Mouse (Mus musculus): ENCODE results near the gene Zfp119b. TPM values are rescaled to one million over a fixed set of nuclear protein-coding genes. Genes with fewer than 3 reads are reported as not detected.

Zfp119b gene
- polyA plus RNA-seq, 1 experiment from 2014 or later = 9.1 TPM

DNA sequence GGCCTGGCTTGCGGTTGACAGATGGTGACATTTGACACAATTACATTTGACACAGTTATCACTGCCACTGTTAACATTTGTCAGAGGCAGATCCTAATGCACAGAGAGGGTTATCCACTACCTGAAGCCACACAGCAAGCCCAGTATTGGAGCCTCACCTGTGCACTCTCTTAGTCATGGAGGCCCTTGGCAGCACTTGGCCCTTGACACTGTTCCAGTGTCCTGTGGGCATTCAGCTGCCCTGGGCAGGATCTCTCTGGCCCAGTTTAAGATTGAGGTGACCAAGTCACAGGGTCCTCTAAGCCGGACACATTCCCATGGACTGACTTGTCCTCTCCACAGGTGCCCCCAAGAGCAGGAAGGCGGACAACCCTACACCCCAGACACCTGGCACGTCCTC, 17.9 kb upstream of the Zfp119b start:
- H3K4me2 ChIP-seq = no peak overlapping the region
- H3K27ac ChIP-seq = no peak overlapping the region
- 91% methylated on average over 4 of the region's 4 CpGs for WGBS
- no peak overlapping the region for H3K9ac ChIP-seq
- H3K27me3 ChIP-seq = peaks cover 12% of the 10 kb centered on the region; the same call in 1 of the 2 replicates
- H3K4me3 ChIP-seq = no peak overlapping the region
- H3K4me1 ChIP-seq = peaks cover 25% of the 10 kb centered on the region
- H3K36me3 ChIP-seq = peaks cover 47% of the 10 kb centered on the region
- ATAC-seq (ENCODE audit: insufficient number of reproducible peaks, low FRiP score, low TSS enrichment, low read depth) = no peak
- H3K9me3 ChIP-seq = no peaks in the 10 kb centered on the region

DNA sequence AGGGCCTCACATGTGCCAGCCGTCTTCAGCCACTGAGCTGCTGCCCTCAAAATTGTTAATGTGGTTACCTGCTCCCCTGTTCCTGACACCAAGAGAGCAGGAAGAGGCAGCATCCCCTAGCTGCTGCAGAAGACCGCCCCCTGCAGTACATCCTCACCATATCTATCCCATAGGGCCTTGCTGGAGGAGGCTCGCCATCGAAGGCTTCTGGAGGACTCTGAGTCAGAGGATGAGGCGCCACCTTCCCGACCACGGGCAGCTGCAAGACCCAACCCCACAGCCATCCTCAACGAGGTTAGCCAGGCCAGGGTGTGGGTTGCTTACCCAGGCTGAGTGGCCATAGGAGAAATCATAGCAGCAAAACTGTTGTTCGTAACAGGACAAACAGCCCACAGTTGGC, 15.7 kb upstream of the Zfp119b start:
- Histone ChIP-seq H3K27me3 (0 out of 2 replicates have a peak, but pooled peaks cover 4% of the 10 kb centered on the region), H3K9me3 (no peaks in the 10 kb centered on the region), H3K4me3 (no peak overlapping the region), H3K4me1 (peaks cover 16% of the 10 kb centered on the region), H3K27ac (no peak overlapping the region), H3K4me2 (no peak overlapping the region), H3K9ac (no peak overlapping the region), H3K36me3 (peaks cover 62% of the 10 kb centered on the region)
- no peak for ATAC-seq (ENCODE audit: insufficient number of reproducible peaks, low FRiP score, low TSS enrichment, low read depth)
- WGBS = 86% methylated on average over 9 of the region's 9 CpGs

DNA sequence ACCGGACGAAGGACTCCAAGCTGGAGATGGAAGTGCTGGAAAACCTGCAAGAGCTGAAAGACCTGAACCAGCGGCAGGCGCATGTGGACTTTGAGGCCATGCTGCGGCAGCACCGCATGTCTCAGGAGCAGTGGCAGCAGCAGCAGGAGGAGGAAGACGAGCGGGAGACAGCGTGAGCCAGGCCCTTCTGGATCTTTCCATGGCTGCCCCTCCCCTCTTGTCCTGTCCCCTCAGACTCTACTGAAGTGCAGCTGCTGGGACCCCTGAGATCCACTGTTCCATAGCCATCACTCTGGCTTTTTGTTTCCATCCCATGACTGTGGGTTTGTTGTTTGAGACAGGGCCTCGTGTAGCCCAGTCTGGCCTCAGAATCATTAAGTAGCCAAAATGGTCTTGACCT, 15.2 kb upstream of the Zfp119b start:
- H3K4me1 ChIP-seq = peaks cover 16% of the 10 kb centered on the region
- no peak overlapping the region for H3K4me2 ChIP-seq
- H3K9ac ChIP-seq = no peak overlapping the region
- H3K36me3 ChIP-seq = peaks cover 62% of the 10 kb centered on the region
- no peaks in the 10 kb centered on the region for H3K27me3 ChIP-seq
- WGBS = 92% methylated on average over 10 of the region's 10 CpGs
- no peak overlapping the region for H3K4me3 ChIP-seq
- no peak for ATAC-seq (ENCODE audit: insufficient number of reproducible peaks, low FRiP score, low TSS enrichment, low read depth)
- H3K27ac ChIP-seq = no peak overlapping the region
- no peaks in the 10 kb centered on the region for H3K9me3 ChIP-seq

DNA sequence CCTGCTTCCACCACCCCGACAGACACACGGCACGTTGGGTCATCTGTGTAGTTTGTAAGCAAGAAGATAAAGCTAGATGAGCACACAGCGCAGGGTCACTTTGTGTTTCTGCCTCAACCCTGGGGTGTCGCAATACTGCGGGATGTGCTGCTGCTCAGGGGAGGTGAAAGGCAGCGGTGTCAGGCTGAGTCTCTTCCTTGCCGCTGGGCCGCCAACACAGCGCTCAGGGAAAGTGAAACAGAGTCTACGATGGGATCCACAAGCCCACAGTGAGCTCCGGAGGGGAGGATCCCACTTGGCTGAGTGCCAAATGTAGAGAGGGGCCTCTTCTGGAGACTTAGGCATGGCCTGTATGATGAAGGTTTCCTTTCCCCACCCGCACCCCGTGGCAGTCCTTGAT, 13.9 kb upstream of the Zfp119b start:
- H3K4me2 ChIP-seq = no peak overlapping the region
- H3K4me3 ChIP-seq = no peak overlapping the region
- no peak overlapping the region for H3K9ac ChIP-seq
- H3K27me3 ChIP-seq = no peaks in the 10 kb centered on the region
- ATAC-seq (ENCODE audit: insufficient number of reproducible peaks, low FRiP score, low TSS enrichment, low read depth) = no peak
- peaks cover 16% of the 10 kb centered on the region for H3K4me1 ChIP-seq
- 74% methylated on average over 14 of the region's 14 CpGs for WGBS
- H3K27ac ChIP-seq = no peak overlapping the region
- peaks cover 62% of the 10 kb centered on the region for H3K36me3 ChIP-seq
- H3K9me3 ChIP-seq = no peaks in the 10 kb centered on the region

DNA sequence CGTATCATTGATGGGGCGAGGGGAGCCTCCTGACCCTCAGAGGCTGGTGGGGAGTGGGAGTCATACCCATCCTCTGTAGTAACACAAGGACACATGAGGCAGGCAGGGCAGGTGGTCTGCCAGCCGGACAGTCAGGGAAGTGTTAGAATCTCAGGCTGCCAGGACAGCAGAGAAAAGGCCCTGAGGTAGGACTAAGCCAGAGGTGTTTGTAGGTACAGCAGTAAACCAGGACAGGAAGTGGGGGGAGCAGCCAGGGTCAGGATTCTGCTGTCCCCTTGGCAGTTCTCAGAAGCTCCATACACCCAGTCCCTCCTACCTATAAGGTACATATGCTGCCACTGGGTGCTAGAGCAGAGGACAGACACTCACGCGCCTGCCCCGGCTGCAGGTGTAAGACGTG, 12.3 kb upstream of the Zfp119b start:
- H3K9ac ChIP-seq = no peak overlapping the region
- H3K27ac ChIP-seq = no peak overlapping the region
- no peak for ATAC-seq (ENCODE audit: insufficient number of reproducible peaks, low FRiP score, low TSS enrichment, low read depth)
- no peaks in the 10 kb centered on the region for H3K27me3 ChIP-seq
- 93% methylated on average over 7 of the region's 7 CpGs for WGBS
- H3K9me3 ChIP-seq = no peaks in the 10 kb centered on the region
- no peak overlapping the region for H3K4me2 ChIP-seq
- peaks cover 46% of the 10 kb centered on the region for H3K36me3 ChIP-seq
- H3K4me1 ChIP-seq = peaks cover 24% of the 10 kb centered on the region
- no peak overlapping the region for H3K4me3 ChIP-seq

DNA sequence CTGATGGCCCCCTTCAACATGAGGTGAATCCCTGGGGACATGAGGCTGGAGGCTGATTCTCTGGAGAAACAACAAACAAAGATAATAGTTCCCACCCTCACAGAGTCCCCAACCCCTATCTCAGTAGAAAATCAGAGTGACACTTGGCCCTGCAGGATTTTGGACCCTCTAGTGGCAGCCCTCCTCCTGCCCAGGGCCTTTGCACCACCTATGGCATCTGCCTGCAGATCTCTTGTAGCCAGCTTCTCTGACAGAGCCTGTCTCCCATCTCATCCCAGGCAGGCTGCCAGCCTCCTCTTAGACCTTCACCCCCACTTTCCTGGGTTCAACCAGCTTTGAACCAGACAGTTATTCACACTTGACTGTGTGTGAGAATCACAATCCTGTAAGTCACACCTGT, 11.5 kb upstream of the Zfp119b start:
- Histone ChIP-seq H3K9ac (no peak overlapping the region), H3K4me2 (no peak overlapping the region)

DNA sequence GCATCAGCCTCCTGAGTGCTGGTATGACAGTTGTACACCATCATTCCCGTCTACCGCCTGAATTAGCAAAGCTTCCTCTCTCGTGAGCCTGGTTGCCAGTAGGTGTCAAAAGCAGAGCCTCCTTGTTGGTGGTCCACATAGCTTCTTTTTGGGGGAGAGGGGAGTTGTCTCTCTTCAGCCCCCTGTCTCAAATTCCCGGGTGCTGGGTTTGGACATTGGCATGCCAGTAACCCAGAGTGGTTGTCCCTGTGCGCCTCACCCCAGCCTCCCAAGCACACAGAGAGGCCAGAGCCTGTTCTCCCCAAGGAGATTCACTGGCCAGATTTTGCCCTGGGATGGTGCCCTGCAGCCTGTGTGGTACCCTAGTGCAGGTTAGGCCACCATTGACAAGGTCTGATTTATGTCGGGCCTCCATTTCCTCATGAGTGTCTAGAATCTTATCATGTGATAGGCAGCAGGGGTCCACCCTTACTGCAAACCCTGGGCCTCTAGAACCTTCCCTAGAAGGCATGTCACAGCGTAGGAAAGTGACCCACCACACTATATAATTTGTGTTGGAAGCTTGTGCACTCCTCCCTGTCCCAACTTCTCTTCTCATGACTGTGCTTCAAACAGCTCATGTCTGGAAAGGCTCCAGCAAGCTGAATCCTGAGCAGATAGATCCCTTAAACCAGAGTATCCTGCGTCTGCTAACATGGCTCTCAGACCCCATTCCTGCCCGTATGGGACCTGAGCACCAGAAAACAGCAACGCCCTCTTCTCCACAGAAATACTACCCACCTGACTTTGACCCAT, 10.8 kb upstream of the Zfp119b start:
- Histone ChIP-seq H3K4me1 (peaks cover 32% of the 10 kb centered on the region), H3K36me3 (peaks cover 33% of the 10 kb centered on the region), H3K27me3 (peaks cover under 1% of the 10 kb centered on the region; the same call in 1 of the 2 replicates), H3K9ac (peak overlapping the region; percentile 39; the same call in 1 of the 2 replicates), H3K4me3 (peak overlapping the region; percentile 62), H3K27ac (peak overlapping the region; percentile 98), H3K9me3 (no peaks in the 10 kb centered on the region), H3K4me2 (peak overlapping the region; percentile 50)
- 70% methylated on average over 10 of the region's 10 CpGs for WGBS
- ATAC-seq (ENCODE audit: insufficient number of reproducible peaks, low FRiP score, low TSS enrichment, low read depth) = no peak

More for the DNA sequence above, 11.5 kb upstream of the Zfp119b start:
- no peak overlapping the region for H3K4me3 ChIP-seq
- no peak for ATAC-seq (ENCODE audit: insufficient number of reproducible peaks, low FRiP score, low TSS enrichment, low read depth)
- H3K27ac ChIP-seq = no peak overlapping the region
- peaks cover 32% of the 10 kb centered on the region for H3K4me1 ChIP-seq
- H3K9me3 ChIP-seq = no peaks in the 10 kb centered on the region
- peaks cover 38% of the 10 kb centered on the region for H3K36me3 ChIP-seq
- no peaks in the 10 kb centered on the region for H3K27me3 ChIP-seq

DNA sequence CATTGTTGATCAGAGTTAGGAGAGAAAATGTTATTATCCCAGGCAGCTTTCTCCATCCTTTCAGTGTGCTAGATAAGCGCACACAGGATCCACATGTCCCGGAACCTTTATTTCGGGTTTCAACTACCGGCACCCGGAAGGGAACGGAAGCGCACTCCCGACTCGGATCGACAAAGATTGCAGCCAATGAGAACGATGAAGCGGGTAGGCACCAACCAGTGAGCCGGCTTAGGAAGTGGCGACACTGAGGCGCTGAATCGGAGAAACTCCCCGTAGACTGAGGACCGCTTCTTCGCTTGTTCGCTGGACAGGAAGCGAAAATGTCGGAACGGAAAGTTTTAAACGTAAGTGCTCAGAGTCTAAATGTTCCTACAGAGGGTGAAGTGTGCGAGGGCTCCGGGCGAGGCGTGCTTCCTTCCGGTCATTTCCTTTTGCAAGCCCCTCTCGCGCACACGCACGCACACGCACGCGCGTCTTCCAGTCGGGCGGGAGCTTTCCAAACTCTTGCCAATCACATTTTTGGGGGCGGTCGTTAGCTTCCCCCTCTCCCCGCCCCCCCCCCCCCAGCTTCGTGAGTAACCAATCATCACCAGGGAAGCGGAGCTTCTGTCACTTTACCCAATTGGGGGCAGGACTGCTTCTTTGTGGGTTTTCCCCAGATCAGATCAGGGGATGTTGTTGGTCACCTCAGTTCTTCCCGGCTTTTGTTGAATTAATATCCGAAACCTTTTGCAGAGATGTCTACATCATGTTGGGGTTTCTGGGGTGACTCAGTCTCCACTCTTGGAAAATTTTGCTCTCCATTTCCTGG, 9.8 kb upstream of the Zfp119b start, which contains the start of gene Yju2:
Gene Yju2, plus strand, starts transcription at position 182 of the 811 bp plus-strand sequence.
- H3K4me3 ChIP-seq = peak within 1 kb of the TSS; percentile 62
- H3K27me3 ChIP-seq = peaks cover 10% of the 10 kb centered on the region
- peak within 1 kb of the TSS; percentile 39 for H3K9ac ChIP-seq
- under 1% methylated on average over 45 of the region's 46 CpGs for WGBS
- peaks cover 32% of the 10 kb centered on the region for H3K4me1 ChIP-seq
- peaks cover 23% of the 10 kb centered on the region for H3K36me3 ChIP-seq
- ATAC-seq (ENCODE audit: insufficient number of reproducible peaks, low FRiP score, low TSS enrichment, low read depth) = peak; percentile 91
- H3K4me2 ChIP-seq = peak within 1 kb of the TSS; percentile 70
- peak within 1 kb of the TSS; percentile 98 for H3K27ac ChIP-seq
- no peaks in the 10 kb centered on the region for H3K9me3 ChIP-seq

DNA sequence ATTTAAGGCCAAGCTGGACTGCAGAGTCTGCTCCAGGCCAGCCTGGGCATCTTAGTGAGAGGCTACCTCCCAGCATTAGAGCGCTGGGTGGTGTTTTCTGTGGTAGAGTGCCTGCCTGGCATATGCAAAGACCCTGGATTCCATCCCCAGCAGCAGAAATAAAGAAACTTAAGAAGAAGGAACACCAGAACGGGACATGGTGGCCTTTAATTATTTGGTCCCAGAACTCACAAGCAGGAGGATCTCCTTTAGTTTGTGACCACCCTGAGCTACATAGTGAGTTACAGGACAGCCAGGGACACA, 9.2 kb upstream of the Zfp119b start:
- H3K36me3 ChIP-seq = peaks cover 18% of the 10 kb centered on the region
- peak overlapping the region; percentile 70 for H3K4me2 ChIP-seq
- H3K27ac ChIP-seq = peak overlapping the region; percentile 98
- no peak for ATAC-seq (ENCODE audit: insufficient number of reproducible peaks, low FRiP score, low TSS enrichment, low read depth)
- no peaks in the 10 kb centered on the region for H3K9me3 ChIP-seq
- H3K9ac ChIP-seq = peak overlapping the region; percentile 26; the same call in 1 of the 2 replicates
- H3K4me1 ChIP-seq = peaks cover 32% of the 10 kb centered on the region
- WGBS = 27% methylated on average over 2 of the region's 2 CpGs
- H3K27me3 ChIP-seq = peaks cover 15% of the 10 kb centered on the region
- H3K4me3 ChIP-seq = peak overlapping the region; percentile 62

DNA sequence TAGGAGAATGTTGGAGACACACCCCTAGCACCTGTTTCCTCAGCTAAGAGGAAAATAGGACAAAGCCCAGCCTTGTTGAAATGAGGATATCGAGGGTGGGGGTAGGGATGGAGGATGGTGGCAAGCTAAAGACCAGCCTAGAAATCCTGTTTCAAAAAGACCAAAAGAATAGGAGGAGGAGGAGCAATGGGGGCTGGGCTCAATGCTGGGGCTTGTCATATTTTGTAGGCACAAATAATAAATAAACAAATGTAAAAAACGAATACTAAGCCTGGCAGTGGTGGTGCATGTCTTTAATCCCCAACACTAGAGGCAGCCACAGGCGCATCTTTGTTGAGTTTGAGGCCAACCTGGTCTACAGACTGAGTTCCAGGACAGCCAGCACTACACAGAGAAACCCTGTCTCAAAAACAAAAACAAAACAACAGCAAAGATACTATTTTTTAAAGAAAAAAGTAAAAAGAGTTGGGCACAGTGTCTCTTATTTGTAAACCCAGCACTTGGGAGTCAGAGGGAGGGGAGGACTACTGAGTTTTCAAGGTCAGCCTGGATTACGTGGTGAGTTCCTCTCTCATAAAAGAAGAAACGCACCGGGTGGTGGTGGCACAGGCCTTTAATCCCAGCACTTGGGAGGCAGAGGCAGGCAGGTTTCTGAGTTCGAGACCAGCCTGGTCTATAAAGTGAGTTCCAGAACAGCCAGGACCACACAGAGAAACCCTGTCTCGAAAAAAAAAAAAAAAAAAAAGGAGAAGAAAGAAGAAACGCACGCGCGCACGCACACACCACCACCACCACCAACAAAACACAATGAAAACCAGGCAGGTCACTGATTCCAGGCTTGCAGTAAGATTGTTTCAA, 8.7 kb upstream of the Zfp119b start:
- H3K27ac ChIP-seq = peak overlapping the region; percentile 98
- H3K4me1 ChIP-seq = peaks cover 28% of the 10 kb centered on the region
- H3K4me2 ChIP-seq = peak overlapping the region; percentile 70
- H3K36me3 ChIP-seq = peaks cover 18% of the 10 kb centered on the region
- peaks cover 15% of the 10 kb centered on the region for H3K27me3 ChIP-seq
- H3K4me3 ChIP-seq = peak overlapping the region; percentile 62
- WGBS = 81% methylated on average over 13 of the region's 13 CpGs
- H3K9me3 ChIP-seq = no peaks in the 10 kb centered on the region
- no peak for ATAC-seq (ENCODE audit: insufficient number of reproducible peaks, low FRiP score, low TSS enrichment, low read depth)
- peak overlapping the region; percentile 26; the same call in 1 of the 2 replicates for H3K9ac ChIP-seq

DNA sequence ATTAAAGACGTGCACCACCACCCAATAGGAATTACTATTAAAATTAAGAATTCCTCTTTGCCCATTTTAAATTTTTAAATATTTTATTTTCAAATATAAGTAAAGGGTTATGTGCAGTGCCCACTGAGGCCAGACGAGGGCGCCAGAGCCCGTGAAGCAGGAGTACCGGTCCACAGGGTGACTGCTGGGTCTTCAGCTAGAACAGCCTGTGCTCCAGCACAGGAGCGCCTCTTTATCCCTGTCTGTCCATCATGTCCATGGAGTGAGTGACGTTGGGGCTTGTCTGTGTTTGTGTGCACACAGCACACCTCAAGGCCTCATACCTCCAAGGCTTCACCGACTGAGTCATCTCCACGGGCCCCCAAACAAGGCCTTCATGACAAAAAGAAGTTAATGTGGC, 7.9 kb upstream of the Zfp119b start:
- Histone ChIP-seq H3K4me2 (no peak overlapping the region), H3K9ac (0 out of 2 replicates have a peak overlapping the region, but pooled peaks have one; percentile 8), H3K4me3 (no peak overlapping the region), H3K27me3 (peaks cover 15% of the 10 kb centered on the region), H3K9me3 (no peaks in the 10 kb centered on the region), H3K36me3 (peaks cover 15% of the 10 kb centered on the region), H3K4me1 (peaks cover 27% of the 10 kb centered on the region), H3K27ac (no peak overlapping the region; the same call in 1 of the 2 replicates)
- 15% methylated on average over 9 of the region's 9 CpGs for WGBS
- no peak for ATAC-seq (ENCODE audit: insufficient number of reproducible peaks, low FRiP score, low TSS enrichment, low read depth)

Data from limb, embryonic 15.5 days (tissue).